Mouse (Mus musculus): Measurements from ENCODE around the gene Apba2. TPM values are rescaled to one million over a fixed set of nuclear protein-coding genes. Genes with fewer than 3 reads are reported as not detected.

Apba2 gene
- polyA plus RNA-seq, 1 experiment from 2014 or later = 17.0 TPM

DNA sequence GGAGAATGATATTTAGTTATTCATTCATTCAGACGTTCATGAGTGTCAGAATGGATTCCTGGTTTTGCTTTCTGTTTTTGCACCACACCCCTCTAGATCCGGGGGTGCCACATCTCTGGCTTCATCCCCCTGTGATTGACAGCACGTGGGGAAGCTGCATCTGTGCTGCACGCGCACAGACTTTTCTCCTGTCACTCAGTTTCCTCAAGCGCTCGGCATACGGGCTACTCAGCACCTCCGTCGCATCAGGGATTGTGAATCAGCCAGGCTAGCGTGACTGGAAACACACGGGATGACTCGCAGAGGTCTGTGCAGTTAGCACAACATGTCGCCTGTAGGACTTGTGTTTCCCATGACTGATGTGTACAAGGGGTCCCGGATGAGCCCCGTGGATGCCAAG is 72.6 kb downstream of the Apba2 start:
- WGBS = 79% methylated on average over 16 of the region's 16 CpGs
- 0 out of 2 replicates have a peak, but pooled peaks cover 5% of the 10 kb centered on the region for H3K4me1 ChIP-seq
- no peak overlapping the region for H3K4me2 ChIP-seq (replicated peaks)
- no peak overlapping the region for H3K9ac ChIP-seq
- H3K27me3 ChIP-seq = no peaks in the 10 kb centered on the region
- no peaks in the 10 kb centered on the region for H3K36me3 ChIP-seq
- no peak for ATAC-seq (ENCODE audit: insufficient number of reproducible peaks, insufficient read depth, low FRiP score, low TSS enrichment)
- H3K27ac ChIP-seq = no peak overlapping the region
- H3K9me3 ChIP-seq = no peaks in the 10 kb centered on the region
- H3K4me3 ChIP-seq = no peak overlapping the region

DNA sequence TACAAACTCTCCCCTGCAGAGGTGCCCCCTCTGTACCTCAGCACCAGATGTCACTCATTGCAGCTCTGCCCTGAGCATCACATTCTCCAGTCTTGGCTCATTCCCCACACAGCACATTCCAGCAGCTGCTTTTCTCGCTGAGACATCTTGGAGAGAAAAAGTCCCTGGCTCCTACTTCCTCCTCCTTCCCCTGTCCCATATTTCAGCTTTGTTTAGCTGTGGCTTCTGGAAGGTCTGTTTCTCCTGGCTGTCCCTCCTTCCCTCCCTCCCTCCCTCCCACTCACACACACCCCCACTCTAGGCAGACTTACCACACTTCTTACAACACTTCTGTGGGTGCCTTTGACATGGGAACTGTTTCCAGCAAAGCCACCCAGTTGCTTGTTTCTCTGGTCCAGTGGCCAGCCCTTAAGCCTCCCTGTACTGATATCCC is 75.0 kb downstream of the Apba2 start:
- WGBS = 37% methylated on average over 1 of the region's 1 CpGs
- no peaks in the 10 kb centered on the region for H3K27me3 ChIP-seq
- H3K4me2 ChIP-seq (replicated peaks) = no peak overlapping the region
- no peaks in the 10 kb centered on the region for H3K9me3 ChIP-seq
- no peak overlapping the region for H3K9ac ChIP-seq
- H3K27ac ChIP-seq = no peak overlapping the region
- no peaks in the 10 kb centered on the region for H3K36me3 ChIP-seq
- peaks cover 2% of the 10 kb centered on the region; the same call in 1 of the 2 replicates for H3K4me1 ChIP-seq
- no peak overlapping the region for H3K4me3 ChIP-seq
- no peak for ATAC-seq (ENCODE audit: insufficient number of reproducible peaks, insufficient read depth, low FRiP score, low TSS enrichment)

DNA sequence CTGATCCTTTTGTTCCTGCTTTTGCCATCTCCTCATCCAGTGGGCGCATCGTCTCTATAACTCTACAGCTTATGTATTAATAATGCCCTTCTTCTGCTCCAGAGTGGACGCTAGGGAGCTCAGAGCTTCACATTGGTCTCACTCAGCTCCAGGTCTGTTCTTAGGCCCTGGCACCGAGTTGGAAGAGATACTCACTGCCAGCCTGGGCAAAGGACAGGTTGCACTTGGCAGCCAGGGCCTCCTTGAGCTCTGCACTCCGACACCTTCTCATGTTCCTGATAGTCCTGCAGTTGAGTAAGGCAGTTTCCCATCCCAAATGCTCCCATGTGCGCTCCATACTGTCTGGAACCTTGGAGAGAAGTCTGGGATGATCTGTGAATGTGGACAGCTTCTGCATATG is 76.7 kb downstream of the Apba2 start:
- H3K9ac ChIP-seq = no peak overlapping the region
- WGBS = 87% methylated on average over 6 of the region's 6 CpGs
- ATAC-seq (ENCODE audit: insufficient number of reproducible peaks, insufficient read depth, low FRiP score, low TSS enrichment) = no peak
- no peak overlapping the region for H3K4me2 ChIP-seq (replicated peaks)
- no peaks in the 10 kb centered on the region for H3K36me3 ChIP-seq
- H3K4me3 ChIP-seq = no peak overlapping the region
- no peaks in the 10 kb centered on the region for H3K27me3 ChIP-seq
- no peak overlapping the region for H3K27ac ChIP-seq
- H3K4me1 ChIP-seq = peaks cover 2% of the 10 kb centered on the region; the same call in 1 of the 2 replicates
- H3K9me3 ChIP-seq = no peaks in the 10 kb centered on the region

DNA sequence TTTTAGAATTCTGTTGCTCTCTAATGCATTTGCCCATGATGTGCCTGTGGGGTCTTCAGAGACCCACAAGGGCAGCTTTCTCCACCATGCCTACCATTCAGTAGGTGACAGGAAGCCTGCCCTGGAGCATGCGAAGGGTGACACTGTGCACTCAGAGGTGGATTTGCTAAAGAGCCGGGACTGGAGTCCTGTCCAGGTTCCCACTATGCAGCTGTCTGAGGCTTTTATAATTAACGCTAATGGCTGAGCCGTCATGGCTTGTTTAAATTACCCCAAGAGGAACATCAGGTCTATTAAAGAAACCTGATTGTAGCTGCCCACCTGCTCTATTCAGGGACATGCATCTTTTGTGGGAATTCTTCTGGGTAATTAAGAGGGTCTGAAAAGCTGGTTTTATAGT is 78.4 kb downstream of the Apba2 start:
- no peaks in the 10 kb centered on the region for H3K27me3 ChIP-seq
- H3K36me3 ChIP-seq = no peaks in the 10 kb centered on the region
- no peak overlapping the region for H3K27ac ChIP-seq
- WGBS = 57% methylated on average over 4 of the region's 4 CpGs
- peaks cover 2% of the 10 kb centered on the region; the same call in 1 of the 2 replicates for H3K4me1 ChIP-seq
- no peaks in the 10 kb centered on the region for H3K9me3 ChIP-seq
- H3K4me3 ChIP-seq = no peak overlapping the region
- no peak; the same call in 1 of the 2 replicates for ATAC-seq (ENCODE audit: insufficient number of reproducible peaks, insufficient read depth, low FRiP score, low TSS enrichment)
- H3K9ac ChIP-seq = no peak overlapping the region
- H3K4me2 ChIP-seq (replicated peaks) = no peak overlapping the region

DNA sequence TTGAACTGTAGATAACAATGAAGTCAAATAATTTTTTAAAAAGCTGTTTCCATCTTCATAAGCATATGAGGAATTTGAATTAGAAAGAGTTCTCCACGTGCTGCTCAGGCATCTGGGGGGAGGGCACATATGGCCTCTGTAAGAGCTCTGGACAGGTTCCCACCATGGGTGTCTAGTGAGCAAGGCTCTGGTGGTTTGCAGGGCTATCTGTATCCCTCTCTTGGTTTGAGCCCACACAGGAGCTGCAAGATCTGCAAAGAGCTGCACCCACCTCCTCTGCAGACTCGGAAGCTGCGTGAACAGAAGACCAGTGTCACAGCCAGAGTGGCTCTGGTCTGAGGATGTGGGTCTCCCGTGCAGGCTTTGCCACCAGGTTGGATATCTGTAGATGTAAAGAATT is 78.8 kb downstream of the Apba2 start:
- Histone ChIP-seq H3K9ac (no peak overlapping the region), H3K4me3 (no peak overlapping the region), H3K4me1 (peaks cover 2% of the 10 kb centered on the region; the same call in 1 of the 2 replicates), H3K27me3 (no peaks in the 10 kb centered on the region), H3K27ac (no peak overlapping the region), H3K4me2 (replicated peaks) (no peak overlapping the region), H3K36me3 (no peaks in the 10 kb centered on the region), H3K9me3 (no peaks in the 10 kb centered on the region)
- WGBS = 81% methylated on average over 4 of the region's 4 CpGs
- no peak for ATAC-seq (ENCODE audit: insufficient number of reproducible peaks, insufficient read depth, low FRiP score, low TSS enrichment)

DNA sequence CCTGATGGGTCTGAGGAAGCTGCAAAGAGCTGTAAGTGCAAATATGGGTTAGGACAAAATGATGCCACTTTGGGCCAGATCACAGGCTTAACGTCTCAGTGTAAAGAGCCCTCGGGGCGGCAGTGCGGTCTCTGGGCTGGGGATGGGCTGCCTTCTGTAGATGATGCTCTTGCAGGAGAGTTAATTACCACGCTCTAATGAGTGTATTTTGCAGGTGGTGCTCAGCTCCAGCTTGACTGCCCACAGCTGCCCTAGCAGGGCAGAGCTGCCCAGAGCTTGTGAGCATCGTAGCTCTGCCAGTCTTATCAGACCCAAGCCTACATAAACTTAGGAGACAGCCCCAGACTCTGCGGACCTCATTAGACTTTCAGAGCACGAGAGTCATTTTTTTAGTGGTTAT is 80.9 kb downstream of the Apba2 start:
- 73% methylated on average over 8 of the region's 8 CpGs for WGBS
- ATAC-seq (ENCODE audit: insufficient number of reproducible peaks, insufficient read depth, low FRiP score, low TSS enrichment) = no peak

DNA sequence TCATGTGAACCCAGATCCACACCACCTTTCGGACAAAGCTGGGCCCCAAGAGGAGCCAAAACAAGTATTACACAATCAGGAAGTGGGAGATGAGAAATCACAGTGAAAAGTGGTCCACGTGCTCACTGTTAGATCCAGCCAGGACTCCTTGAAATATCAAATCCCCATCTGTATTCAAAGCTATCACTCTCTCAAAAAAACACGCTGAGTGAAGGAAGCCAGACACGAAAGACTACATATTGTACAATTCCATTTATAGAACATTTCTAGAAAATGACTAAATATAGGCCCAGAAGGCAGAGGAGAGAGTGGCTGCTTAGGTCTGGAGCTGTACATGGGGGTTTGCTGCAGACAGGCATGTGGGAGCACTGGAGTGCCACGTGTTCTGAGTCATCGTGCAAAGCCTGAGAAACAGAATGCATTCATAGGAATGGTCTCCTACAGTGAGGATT is 82.2 kb downstream of the Apba2 start:
- Histone ChIP-seq H3K4me1 (peaks cover 2% of the 10 kb centered on the region; the same call in 1 of the 2 replicates), H3K36me3 (no peaks in the 10 kb centered on the region), H3K9me3 (no peaks in the 10 kb centered on the region), H3K4me3 (no peak overlapping the region), H3K9ac (no peak overlapping the region), H3K27me3 (no peaks in the 10 kb centered on the region), H3K4me2 (replicated peaks) (no peak overlapping the region), H3K27ac (no peak overlapping the region)
- WGBS = 84% methylated on average over 6 of the region's 6 CpGs
- no peak for ATAC-seq (ENCODE audit: insufficient number of reproducible peaks, insufficient read depth, low FRiP score, low TSS enrichment)

More for the DNA sequence above, 80.9 kb downstream of the Apba2 start:
- Histone ChIP-seq H3K36me3 (no peaks in the 10 kb centered on the region), H3K9ac (no peak overlapping the region), H3K4me2 (replicated peaks) (no peak overlapping the region), H3K9me3 (no peaks in the 10 kb centered on the region), H3K4me3 (no peak overlapping the region), H3K27me3 (no peaks in the 10 kb centered on the region), H3K27ac (no peak overlapping the region), H3K4me1 (peaks cover 2% of the 10 kb centered on the region; the same call in 1 of the 2 replicates)

DNA sequence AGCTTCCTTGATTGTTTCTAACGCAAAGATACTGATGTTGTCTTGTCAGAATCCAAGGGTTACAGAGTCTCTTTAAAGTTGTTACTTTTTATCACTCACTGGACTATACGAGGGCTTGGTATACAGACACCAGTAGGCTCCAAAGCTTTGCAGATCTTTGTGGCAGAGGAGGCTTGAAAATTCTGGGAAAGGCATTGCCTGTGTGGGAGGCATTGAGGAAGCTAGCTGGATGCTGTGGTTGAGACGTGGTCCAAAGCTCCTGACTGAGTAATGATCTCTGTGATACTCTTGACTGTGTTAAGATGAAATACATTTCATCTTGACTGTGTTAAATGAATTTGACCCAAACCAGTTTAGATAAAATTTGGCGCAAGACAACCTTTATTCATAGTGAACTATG is 84.6 kb downstream of the Apba2 start:
- Histone ChIP-seq H3K9me3 (no peaks in the 10 kb centered on the region), H3K4me2 (replicated peaks) (no peak overlapping the region), H3K27ac (no peak overlapping the region), H3K36me3 (no peaks in the 10 kb centered on the region), H3K9ac (no peak overlapping the region), H3K27me3 (no peaks in the 10 kb centered on the region), H3K4me1 (no peaks in the 10 kb centered on the region), H3K4me3 (no peak overlapping the region)
- WGBS = 87% methylated on average over 4 of the region's 4 CpGs
- no peak for ATAC-seq (ENCODE audit: insufficient number of reproducible peaks, insufficient read depth, low FRiP score, low TSS enrichment)

DNA sequence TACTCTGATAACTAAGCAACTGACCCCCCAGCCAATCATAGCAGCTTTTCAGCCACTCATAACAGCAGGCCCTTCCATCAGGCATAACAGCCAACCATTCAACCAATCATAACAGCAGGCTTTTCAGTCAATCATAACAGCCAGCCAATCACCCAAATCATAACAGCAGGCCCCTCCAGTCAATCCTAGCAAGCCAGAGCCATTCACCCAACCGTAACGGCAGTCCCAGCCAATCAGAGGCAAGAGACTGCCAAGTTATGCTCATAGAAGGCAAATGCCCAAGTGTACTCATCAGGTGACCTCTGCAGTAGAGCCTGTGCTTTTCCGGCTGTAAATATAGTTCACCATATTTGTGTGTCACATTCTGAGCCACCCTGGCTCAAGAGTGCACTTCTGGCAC is 85.1 kb downstream of the Apba2 start:
- Histone ChIP-seq H3K9ac (no peak overlapping the region), H3K36me3 (no peaks in the 10 kb centered on the region), H3K27ac (no peak overlapping the region), H3K4me1 (no peaks in the 10 kb centered on the region), H3K9me3 (no peaks in the 10 kb centered on the region), H3K4me2 (replicated peaks) (no peak overlapping the region), H3K27me3 (no peaks in the 10 kb centered on the region), H3K4me3 (no peak overlapping the region)
- no peak for ATAC-seq (ENCODE audit: insufficient number of reproducible peaks, insufficient read depth, low FRiP score, low TSS enrichment)
- WGBS = 91% methylated on average over 3 of the region's 3 CpGs

DNA sequence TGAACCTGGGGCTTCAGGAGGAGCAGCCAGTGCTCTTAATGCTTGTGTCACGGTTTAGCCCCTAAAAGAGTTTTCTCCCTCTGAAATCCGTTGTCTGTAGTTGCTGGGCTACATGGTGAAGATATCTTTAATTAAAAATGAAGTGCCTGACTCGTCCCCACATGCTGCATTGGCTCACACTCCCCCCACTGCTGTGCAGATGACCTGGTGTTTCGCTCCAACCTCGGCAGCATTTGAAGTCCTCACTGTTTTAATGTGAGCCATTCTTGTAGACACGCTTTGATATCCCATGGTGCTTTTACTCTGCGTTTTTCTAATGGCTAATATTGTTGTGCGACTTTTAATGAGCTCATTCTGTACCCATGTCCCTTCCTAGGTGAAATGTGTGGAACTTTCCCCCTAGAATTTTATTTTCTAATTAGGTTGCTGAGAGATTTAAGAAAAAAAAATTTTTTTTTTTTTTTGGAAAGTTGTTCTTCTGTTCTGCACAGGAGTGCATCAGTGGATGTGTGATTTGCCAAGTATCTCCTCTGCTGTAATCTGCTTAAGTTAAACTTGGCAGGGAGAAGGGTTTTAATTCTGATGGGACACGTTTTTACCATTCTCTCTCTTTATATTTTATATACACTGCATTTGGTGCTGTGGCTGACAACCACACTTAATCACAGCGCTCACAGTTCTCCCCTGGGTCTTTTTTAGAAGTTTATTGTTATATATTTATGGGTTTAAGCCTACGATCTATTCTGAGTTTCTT is 87.3 kb downstream of the Apba2 start:
- Histone ChIP-seq H3K4me3 (no peak overlapping the region), H3K9ac (no peak overlapping the region), H3K9me3 (no peaks in the 10 kb centered on the region), H3K27ac (no peak overlapping the region), H3K27me3 (no peaks in the 10 kb centered on the region), H3K36me3 (no peaks in the 10 kb centered on the region), H3K4me2 (replicated peaks) (no peak overlapping the region), H3K4me1 (no peaks in the 10 kb centered on the region)
- no peak for ATAC-seq (ENCODE audit: insufficient number of reproducible peaks, insufficient read depth, low FRiP score, low TSS enrichment)
- 80% methylated on average over 11 of the region's 11 CpGs for WGBS

DNA sequence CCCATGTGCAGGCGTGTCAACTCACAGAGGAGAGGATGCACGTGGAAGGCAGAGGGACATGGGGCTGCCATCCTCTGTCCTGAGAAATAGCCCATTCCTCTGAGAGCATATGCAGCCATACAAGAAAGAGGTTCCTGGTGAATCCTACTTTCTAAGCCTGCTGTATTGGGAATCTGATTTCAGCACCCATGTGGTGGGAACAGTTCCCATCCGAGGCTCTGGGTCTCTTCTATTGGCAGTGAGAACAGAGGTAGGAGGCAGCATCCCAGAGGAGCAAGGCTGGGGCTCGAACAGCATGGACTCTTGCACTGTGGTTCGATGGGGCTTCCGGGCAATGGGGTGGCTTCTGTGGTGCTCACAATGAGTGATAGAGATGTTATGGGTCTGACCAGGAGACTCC is 93.8 kb downstream of the Apba2 start:
- no peak overlapping the region for H3K9ac ChIP-seq
- H3K4me1 ChIP-seq = no peaks in the 10 kb centered on the region
- H3K27me3 ChIP-seq = no peaks in the 10 kb centered on the region
- no peaks in the 10 kb centered on the region for H3K36me3 ChIP-seq
- no peak overlapping the region for H3K4me3 ChIP-seq
- no peaks in the 10 kb centered on the region for H3K9me3 ChIP-seq
- no peak overlapping the region for H3K27ac ChIP-seq
- no peak for ATAC-seq (ENCODE audit: insufficient number of reproducible peaks, insufficient read depth, low FRiP score, low TSS enrichment)
- no peak overlapping the region for H3K4me2 ChIP-seq (replicated peaks)
- WGBS = 67% methylated on average over 6 of the region's 6 CpGs

DNA sequence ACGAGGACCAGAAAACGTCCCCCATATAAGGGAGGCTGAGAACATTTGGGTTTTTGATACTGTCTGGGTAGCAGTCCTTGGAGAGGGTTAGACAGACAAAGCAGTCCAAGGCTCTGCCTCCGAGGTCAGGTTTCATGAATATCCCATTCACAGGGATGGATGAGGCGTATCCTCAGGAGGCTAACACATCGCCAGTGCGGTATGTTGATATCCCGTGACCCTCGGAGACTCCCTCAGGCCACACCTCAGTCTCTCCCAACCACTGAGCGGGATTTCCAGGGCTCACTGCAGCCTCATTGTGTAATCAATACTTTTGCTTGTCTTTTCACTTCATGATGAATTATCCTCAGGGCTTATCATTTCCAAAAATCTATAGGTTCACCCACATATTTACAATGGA is 95.1 kb downstream of the Apba2 start:
- Histone ChIP-seq H3K27ac (no peak overlapping the region), H3K4me2 (replicated peaks) (no peak overlapping the region), H3K4me3 (no peak overlapping the region), H3K27me3 (no peaks in the 10 kb centered on the region), H3K36me3 (no peaks in the 10 kb centered on the region), H3K9me3 (no peaks in the 10 kb centered on the region), H3K4me1 (no peaks in the 10 kb centered on the region), H3K9ac (no peak overlapping the region)
- 60% methylated on average over 9 of the region's 9 CpGs for WGBS
- no peak for ATAC-seq (ENCODE audit: insufficient number of reproducible peaks, insufficient read depth, low FRiP score, low TSS enrichment)
